Mouse (Mus musculus) heart, embryonic 14.5 days (tissue): ENCODE measurements around the gene Arf3. TPM values are rescaled to one million over a fixed set of nuclear protein-coding genes. Genes with fewer than 3 reads are reported as not detected.

Experiments
- ATAC-seq: fragments of 200-750 bp; cut with Nextera tagmentation; 2 replicates; pipeline ENCODE4 v1.8.0; 2017; ENCODE audit warnings: low read depth, moderate TSS enrichment; ENCODE audit not compliant: insufficient number of reproducible peaks, insufficient read depth, low FRiP score
- H3K27ac ChIP-seq, 2 experiments: fragments of 200-500 bp in 1 of 2; fragments of 300-500 bp in 1 of 2; sonication (generic) in 1 of 2; replicated peaks in 1 of 2; 2 replicates each; pipeline ENCODE4 v1.5.1; 2012 to 2014; ENCODE audit warnings: low read depth in 2 of 2, low read length in 2 of 2, control low read depth in 1 of 2, mild to moderate bottlenecking in 1 of 2, mixed read lengths in 1 of 2; ENCODE audit not compliant: control insufficient read depth in 1 of 2, insufficient read depth in 1 of 2
- H3K27me3 ChIP-seq: fragments of 300-500 bp; sonication (generic); 2 replicates; pipeline ENCODE4 v1.6.1; 2014; ENCODE audit warnings: mild to moderate bottlenecking, low read length, control low read depth; ENCODE audit not compliant: control insufficient read depth, insufficient read depth
- H3K36me3 ChIP-seq: fragments of 300-500 bp; sonication (generic); 2 replicates; pipeline ENCODE4 v1.6.1; 2014; ENCODE audit warnings: mild to moderate bottlenecking, control low read depth, low read length, mixed read lengths; ENCODE audit not compliant: control insufficient read depth, insufficient read depth
- H3K4me1 ChIP-seq, 2 experiments: fragments of 200-500 bp in 1 of 2; fragments of 300-500 bp in 1 of 2; sonication (generic) in 1 of 2; 2 replicates each; pipeline ENCODE4 v1.6.1; 2012 to 2014; ENCODE audit warnings: low read length in 2 of 2, control low read depth in 1 of 2, mixed read lengths in 1 of 2; ENCODE audit not compliant: control insufficient read depth in 2 of 2, insufficient read depth in 2 of 2
- H3K4me2 ChIP-seq: fragments of 300-500 bp; sonication (generic); 2 replicates; pipeline ENCODE4 v1.6.1; 2014; ENCODE audit warnings: mild to moderate bottlenecking, low read length
- H3K4me3 ChIP-seq, 2 experiments: fragments of 200-500 bp in 1 of 2; fragments of 300-500 bp in 1 of 2; sonication (generic) in 1 of 2; 2 replicates each; pipeline ENCODE4 v1.5.1; 2012 to 2014; ENCODE audit warnings: low read length in 2 of 2, mild to moderate bottlenecking in 2 of 2, control low read depth in 1 of 2, low read depth in 1 of 2, moderate library complexity in 1 of 2; ENCODE audit not compliant: control insufficient read depth in 1 of 2, insufficient read depth in 1 of 2
- H3K9ac ChIP-seq: fragments of 300-500 bp; sonication (generic); 2 replicates; pipeline ENCODE4 v1.6.1; 2014; ENCODE audit warnings: mild to moderate bottlenecking, low read length
- H3K9me3 ChIP-seq: fragments of 300-500 bp; sonication (generic); 2 replicates; pipeline ENCODE4 v1.6.1; 2016; ENCODE audit warnings: low read length, control low read depth; ENCODE audit not compliant: control insufficient read depth
- WGBS: fragments of 180-500 bp; shearing (Covaris S2); extraction: QIAGEN DNeasy Blood & Tissue Kit; methylation state at CpG from one replicate; pipeline ENCODE4 v1.1.7; 2014; 5-methylcytosine and 5-hydroxymethylcytosine counted together
- polyA plus RNA-seq: library from polyadenylated mRNA; unstranded; fragments of >200 nt; fragmentation: Nextera tagmentation; extraction: Ambion mirVana; gene quantifications from 2 replicates; pipeline ENCODE4 v1.2.1, GENCODE M21; 2014

Arf3 gene
- polyA plus RNA-seq, 1 experiment from 2014 or later, result 31.9 TPM

DNA sequence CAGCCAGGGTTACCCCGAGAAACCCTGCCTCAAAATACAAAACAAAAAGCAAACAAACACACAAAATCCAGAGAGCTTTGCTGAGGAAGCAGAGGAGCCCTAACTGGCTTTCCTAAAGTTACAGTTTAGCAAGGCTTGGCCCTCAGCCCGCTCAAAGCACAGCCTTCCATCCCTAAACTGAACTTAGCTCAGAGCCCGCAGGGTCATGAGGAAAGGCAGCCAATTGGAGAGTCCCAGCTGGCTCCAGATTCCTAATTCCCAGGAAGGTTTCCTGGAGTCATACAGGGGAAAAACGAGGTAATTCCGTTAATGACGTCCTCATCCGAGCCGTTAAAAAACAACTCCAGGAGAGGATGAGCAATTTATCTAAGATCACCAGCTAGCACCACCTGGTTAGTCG lies 67.3 kb downstream of the Arf3 start:
- Histone ChIP-seq H3K9ac (no peak overlapping the region), H3K4me3 (no peak overlapping the region), H3K4me2 (no peak overlapping the region), H3K4me1 (peaks cover 21 to 23% of the 10 kb centered on the region in 2 experiments), H3K27me3 (peaks cover 11% of the 10 kb centered on the region), H3K9me3 (no peaks in the 10 kb centered on the region), H3K27ac (no peak overlapping the region), H3K36me3 (no peaks in the 10 kb centered on the region)
- no peak for ATAC-seq
- 46% methylated on average over 9 of the region's 9 CpGs for WGBS

DNA sequence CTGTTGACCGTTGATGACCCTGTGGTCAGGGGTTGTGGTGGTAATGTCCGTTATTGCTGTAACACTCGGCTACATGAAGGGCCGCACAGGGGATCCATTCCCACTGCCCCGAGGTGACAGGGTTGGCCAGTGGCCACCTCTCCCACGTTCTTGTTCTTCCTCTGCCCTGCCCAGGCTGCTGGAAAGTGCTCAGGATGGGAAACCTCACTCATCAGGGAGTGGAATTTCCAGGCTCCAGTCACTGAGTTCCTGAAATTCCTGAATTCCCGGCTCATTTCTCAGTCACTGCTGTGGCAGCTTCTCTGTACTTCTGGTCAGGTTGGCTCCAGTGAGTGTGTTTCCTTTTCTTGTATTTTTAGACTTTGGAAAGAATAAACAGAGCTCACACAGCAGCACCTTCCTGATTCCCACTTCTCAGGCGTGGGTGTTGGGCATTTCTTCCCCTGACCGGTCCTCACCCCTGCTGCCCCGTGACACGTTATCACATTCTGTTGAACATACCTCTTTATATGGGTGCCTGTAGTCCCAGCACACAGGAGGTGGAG lies 70.8 kb downstream of the Arf3 start:
- H3K4me2 ChIP-seq, result peak overlapping the region; percentile 19; the same call in 1 of the 2 replicates
- ATAC-seq, result peak; percentile 69
- H3K36me3 ChIP-seq, result no peaks in the 10 kb centered on the region
- H3K27ac ChIP-seq, result peak overlapping the region; percentile 80 to 90
- no peaks in the 10 kb centered on the region for H3K27me3 ChIP-seq
- H3K9me3 ChIP-seq, result no peaks in the 10 kb centered on the region
- H3K4me1 ChIP-seq, result peaks cover 21 to 25% of the 10 kb centered on the region in 2 experiments
- H3K9ac ChIP-seq, result no peak overlapping the region; the same call in 1 of the 2 replicates
- no peak overlapping the region for H3K4me3 ChIP-seq
- 6% methylated on average over 11 of the region's 11 CpGs for WGBS

DNA sequence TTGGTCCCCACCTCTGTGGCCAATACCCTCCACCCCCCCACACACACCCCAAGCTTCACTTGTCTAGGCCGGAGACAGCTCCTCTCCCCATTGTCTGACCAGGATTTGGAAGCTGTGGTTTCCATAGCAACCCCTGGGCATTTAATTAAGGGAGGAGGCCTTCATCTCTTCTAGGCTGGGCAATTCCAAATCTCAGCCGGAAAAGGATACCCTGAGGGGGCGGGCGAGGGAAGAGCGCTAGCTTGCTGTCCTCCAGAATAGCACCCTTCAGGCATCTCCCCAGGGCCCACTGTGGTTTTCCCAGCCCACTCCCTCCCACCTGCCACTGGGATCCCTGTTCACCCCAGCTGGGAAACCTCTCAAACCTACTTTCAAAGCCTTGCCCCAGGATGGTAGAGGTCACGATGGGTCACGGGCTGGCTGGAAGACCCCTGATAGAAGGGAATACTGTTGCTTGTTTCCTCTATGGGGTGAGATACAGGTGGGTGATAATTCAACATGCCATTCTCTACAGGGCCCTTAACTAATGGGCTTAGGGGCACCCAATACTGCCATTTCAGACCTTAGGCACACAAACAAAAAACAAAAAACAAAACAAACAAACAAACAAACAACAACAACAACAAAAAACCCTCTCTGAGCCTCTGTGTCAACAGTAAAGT lies 71.4 kb downstream of the Arf3 start:
- no peak overlapping the region for H3K9ac ChIP-seq
- 53% methylated on average over 7 of the region's 7 CpGs for WGBS
- ATAC-seq, result no peak
- no peaks in the 10 kb centered on the region for H3K36me3 ChIP-seq
- H3K27me3 ChIP-seq, result no peaks in the 10 kb centered on the region
- H3K9me3 ChIP-seq, result no peaks in the 10 kb centered on the region
- 0 out of 2 replicates have a peak overlapping the region, but pooled peaks have one; percentile 19 for H3K4me2 ChIP-seq
- peak overlapping the region; percentile 80 to 90 for H3K27ac ChIP-seq
- H3K4me3 ChIP-seq, result no peak overlapping the region
- peaks cover 21 to 25% of the 10 kb centered on the region in 2 experiments for H3K4me1 ChIP-seq

DNA sequence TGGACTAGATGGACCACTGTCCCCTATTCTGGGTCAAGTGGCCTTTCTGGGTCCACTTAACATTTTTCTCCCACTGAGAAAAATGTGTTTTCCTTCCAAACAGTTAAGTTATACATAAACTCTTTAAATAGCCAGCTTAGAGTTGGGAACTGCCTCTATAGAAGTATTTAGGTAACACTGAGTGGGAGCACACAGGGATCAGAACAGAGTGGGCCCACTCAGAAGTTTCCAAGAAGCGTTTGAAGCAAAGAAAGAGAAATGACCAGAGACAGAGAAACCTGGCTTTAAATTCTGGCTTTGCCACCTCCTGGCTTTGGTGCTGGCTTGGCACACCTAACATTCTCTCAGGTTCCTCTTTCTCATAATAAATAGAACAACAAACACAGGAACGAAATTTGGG lies 73.3 kb downstream of the Arf3 start:
- 79% methylated on average over 2 of the region's 2 CpGs for WGBS

More for the DNA sequence above, 73.3 kb downstream of the Arf3 start:
- peaks cover 21 to 25% of the 10 kb centered on the region in 2 experiments for H3K4me1 ChIP-seq
- H3K9me3 ChIP-seq, result no peaks in the 10 kb centered on the region
- H3K9ac ChIP-seq, result no peak overlapping the region
- H3K27ac ChIP-seq, result no peak overlapping the region
- H3K4me3 ChIP-seq, result no peak overlapping the region
- no peak for ATAC-seq
- H3K36me3 ChIP-seq, result no peaks in the 10 kb centered on the region
- H3K27me3 ChIP-seq, result no peaks in the 10 kb centered on the region
- H3K4me2 ChIP-seq, result no peak overlapping the region

Other genes with a start within 250 kb of the Arf3 start
- gene Kansl2, start 228.9 kb downstream of the Arf3 start, polyA plus RNA-seq, result 69.0 and 74.1 TPM in 2 replicates
- gene Ccnt1, start 192.3 kb downstream of the Arf3 start, polyA plus RNA-seq, result 34.0 and 39.2 TPM in 2 replicates
- 0.53 and 0.66 TPM in 2 replicates for gene 4930415O20Rik, start 192.2 kb downstream of the Arf3 start, polyA plus RNA-seq
- 35.2 and 43.7 TPM in 2 replicates for gene Adcy6, start 153.1 kb downstream of the Arf3 start, polyA plus RNA-seq
- gene Cacnb3, start 132.4 kb downstream of the Arf3 start, polyA plus RNA-seq, result 6.1 and 6.6 TPM in 2 replicates
- gene Ddx23, start 100.3 kb downstream of the Arf3 start, polyA plus RNA-seq, result 16.9 and 18.2 TPM in 2 replicates
- gene Rnd1, start 85.8 kb downstream of the Arf3 start, polyA plus RNA-seq, result 0.61 and 1.3 TPM in 2 replicates
- gene Ccdc65, start 55.0 kb downstream of the Arf3 start, polyA plus RNA-seq, result 0.42 and 0.89 TPM in 2 replicates
- gene Fkbp11, start 35.0 kb downstream of the Arf3 start, polyA plus RNA-seq, result 21.5 and 23.4 TPM in 2 replicates
- gene Wnt10b, start 14.9 kb upstream of the Arf3 start, polyA plus RNA-seq, result not detected in 2 replicates
- gene Wnt1, start 26.6 kb upstream of the Arf3 start, polyA plus RNA-seq, result not detected in 2 replicates
- 0.22 and 0.51 TPM in 2 replicates for gene Ddn, start 46.3 kb upstream of the Arf3 start, polyA plus RNA-seq
- gene Prkag1, start 68.3 kb upstream of the Arf3 start, polyA plus RNA-seq, result 82.0 and 85.5 TPM in 2 replicates
- 12.7 and 13.0 TPM in 2 replicates for gene Kmt2d, start 108.0 kb upstream of the Arf3 start, polyA plus RNA-seq
- gene Rhebl1, start 131.3 kb upstream of the Arf3 start, polyA plus RNA-seq, result 4.0 and 4.9 TPM in 2 replicates
- 0.93 and 1.1 TPM in 2 replicates for gene Dhh, start 135.3 kb upstream of the Arf3 start, polyA plus RNA-seq
- gene Lmbr1l, start 155.0 kb upstream of the Arf3 start, polyA plus RNA-seq, result 3.5 and 5.7 TPM in 2 replicates
- gene Tuba1b, start 171.4 kb upstream of the Arf3 start, polyA plus RNA-seq, result 1,494 and 1,560 TPM in 2 replicates
- gene Gm49450, start 190.3 kb upstream of the Arf3 start, polyA plus RNA-seq, result not detected in 2 replicates
- gene Tuba1a, start 190.5 kb upstream of the Arf3 start, polyA plus RNA-seq, result 790 and 917 TPM in 2 replicates